Mouse (Mus musculus) stomach, embryonic 16.5 days (tissue): ENCODE measurements around the gene Lpcat3. TPM values are rescaled to one million over a fixed set of nuclear protein-coding genes. Genes with fewer than 3 reads are reported as not detected.

Experiments used
- ATAC-seq: fragments of 200-750 bp; cut with Nextera tagmentation; 2 replicates; pipeline ENCODE4 v1.8.0; 2017; ENCODE audit warnings: moderate number of reproducible peaks, moderate TSS enrichment; ENCODE audit not compliant: insufficient read depth, low FRiP score
- H3K27ac ChIP-seq: fragments of 300-500 bp; sonication (generic); 2 replicates; pipeline ENCODE4 v1.5.1; 2014; ENCODE audit warnings: low read length
- H3K27me3 ChIP-seq: fragments of 300-500 bp; sonication (generic); 2 replicates; pipeline ENCODE4 v1.6.1; 2014; ENCODE audit warnings: low read length, control low read depth, mixed read lengths; ENCODE audit not compliant: control insufficient read depth, insufficient read depth
- H3K36me3 ChIP-seq: fragments of 300-500 bp; sonication (generic); 2 replicates; pipeline ENCODE4 v1.6.1; 2014; ENCODE audit warnings: low read length; ENCODE audit not compliant: control insufficient read depth, insufficient read depth
- H3K4me1 ChIP-seq: fragments of 300-500 bp; sonication (generic); 2 replicates; pipeline ENCODE4 v1.6.1; 2014; ENCODE audit warnings: low read length, control low read depth, mixed read lengths; ENCODE audit not compliant: control insufficient read depth, insufficient read depth
- H3K4me2 ChIP-seq: fragments of 300-500 bp; sonication (generic); 2 replicates; pipeline ENCODE4 v1.6.1; 2014; ENCODE audit warnings: low read depth, low read length, mixed read lengths
- H3K4me3 ChIP-seq: fragments of 300-500 bp; sonication (generic); replicated peaks from 2 replicates; pipeline ENCODE4 v1.5.1; 2014; ENCODE audit warnings: mild to moderate bottlenecking, low read length
- H3K9ac ChIP-seq: fragments of 300-500 bp; sonication (generic); 2 replicates; pipeline ENCODE4 v1.6.1; 2014; ENCODE audit warnings: low read length
- H3K9me3 ChIP-seq: fragments of 300-500 bp; sonication (generic); replicated peaks from 2 replicates; pipeline ENCODE4 v1.6.1; 2016; ENCODE audit warnings: low read length, control low read depth; ENCODE audit not compliant: control insufficient read depth
- WGBS: fragments of 180-500 bp; shearing (Covaris S2); extraction: QIAGEN DNeasy Blood & Tissue Kit; methylation state at CpG from one replicate; pipeline ENCODE4 v1.1.7; 2014; 5-methylcytosine and 5-hydroxymethylcytosine counted together
- polyA plus RNA-seq: library from polyadenylated mRNA; unstranded; fragments of >200 nt; fragmentation: Nextera tagmentation; extraction: Ambion mirVana; gene quantifications from 2 replicates; pipeline ENCODE4 v1.2.1, GENCODE M21; 2015

Gene Lpcat3
- polyA plus RNA-seq, 1 experiment from 2014 or later: 84.1 TPM

DNA sequence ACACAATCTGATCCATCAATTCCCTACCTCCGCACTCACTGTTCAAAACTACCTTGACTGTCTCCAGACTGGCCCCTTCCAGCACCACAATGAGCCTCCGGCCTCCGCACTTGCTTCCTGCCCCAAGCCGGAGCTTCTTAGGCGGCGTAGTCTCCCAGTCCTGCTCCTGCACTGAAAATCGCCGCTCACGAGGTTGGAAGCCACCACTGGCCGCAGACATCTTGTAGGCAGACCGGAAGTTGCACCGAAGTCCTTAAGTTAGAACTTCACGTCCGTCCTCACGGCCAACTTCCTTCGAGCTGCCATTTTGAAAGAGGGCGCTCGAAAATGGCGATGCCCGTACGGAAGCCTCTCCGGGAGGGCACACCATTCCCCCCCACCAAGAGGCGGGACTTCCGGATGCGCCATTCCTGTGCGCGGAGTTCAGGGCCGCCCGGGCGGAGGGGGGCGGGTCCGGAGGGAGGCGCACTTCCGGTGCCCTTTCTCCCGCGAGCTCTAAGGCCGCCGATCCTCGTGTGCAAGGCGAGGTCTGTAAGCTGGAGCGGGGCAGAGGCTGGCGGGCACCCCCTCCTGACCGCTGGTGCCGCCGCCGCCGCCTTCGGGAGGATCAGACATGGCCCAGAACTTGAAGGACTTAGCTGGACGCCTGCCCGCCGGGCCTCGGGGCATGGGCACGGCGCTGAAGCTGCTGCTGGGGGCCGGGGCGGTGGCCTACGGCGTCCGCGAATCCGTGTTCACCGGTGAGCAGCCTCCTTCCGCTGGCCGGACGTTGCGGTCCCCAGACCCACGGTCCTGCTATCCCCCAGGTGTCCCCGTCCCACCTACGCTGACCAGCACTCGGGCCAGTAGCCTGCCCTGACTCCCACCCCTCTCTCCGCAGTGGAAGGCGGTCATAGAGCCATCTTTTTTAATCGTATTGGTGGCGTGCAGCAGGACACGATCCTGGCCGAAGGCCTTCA is 49.3 kb downstream of the Lpcat3 start, which contains the start of the genes Emg1 and Phb2:
Emg1 (minus strand) TSS at position 355 of the 959 bp plus-strand sequence.
Phb2 (plus strand) TSS at position 513 of the 959 bp plus-strand sequence.
- under 1% methylated on average over 76 of the region's 76 CpGs for WGBS
- no peaks in the 10 kb centered on the region for H3K27me3 ChIP-seq
- peak within 1 kb of the TSS; percentile 93 for H3K4me3 ChIP-seq
- ATAC-seq: peak; percentile 98
- peak within 1 kb of the TSS; percentile 89 for H3K9ac ChIP-seq
- H3K4me2 ChIP-seq: peak within 1 kb of the TSS; percentile 93
- H3K4me1 ChIP-seq: peaks cover 26% of the 10 kb centered on the region
- no peaks in the 10 kb centered on the region for H3K9me3 ChIP-seq
- peak within 1 kb of the TSS; percentile 89 for H3K27ac ChIP-seq
- peaks cover 22% of the 10 kb centered on the region for H3K36me3 ChIP-seq

DNA sequence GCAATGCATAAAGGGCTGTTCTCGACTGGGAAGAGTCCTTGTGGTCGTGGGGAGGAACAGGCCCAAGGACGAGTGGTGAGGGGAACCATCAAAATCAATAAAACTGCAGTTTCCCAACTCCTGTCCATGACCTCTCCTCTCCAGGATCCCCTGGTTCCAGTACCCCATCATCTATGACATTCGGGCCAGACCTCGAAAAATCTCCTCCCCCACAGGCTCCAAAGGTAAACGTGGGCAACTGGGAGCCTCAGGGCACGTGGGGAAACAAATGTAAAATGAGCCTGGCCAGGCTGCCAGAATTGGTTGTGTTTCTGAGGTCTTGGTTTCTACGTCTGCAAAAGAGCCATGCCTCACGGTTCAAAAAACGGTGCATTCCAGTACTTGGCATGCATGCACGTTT is 50.1 kb downstream of the Lpcat3 start:
- H3K9me3 ChIP-seq: no peaks in the 10 kb centered on the region
- WGBS: 11% methylated on average over 11 of the region's 11 CpGs
- H3K4me2 ChIP-seq: peak overlapping the region; percentile 93
- ATAC-seq: no peak
- H3K27me3 ChIP-seq: no peaks in the 10 kb centered on the region
- peak overlapping the region; percentile 93 for H3K4me3 ChIP-seq
- H3K36me3 ChIP-seq: peaks cover 22% of the 10 kb centered on the region
- H3K4me1 ChIP-seq: peaks cover 26% of the 10 kb centered on the region
- H3K27ac ChIP-seq: peak overlapping the region; percentile 88
- H3K9ac ChIP-seq: peak overlapping the region; percentile 89

DNA sequence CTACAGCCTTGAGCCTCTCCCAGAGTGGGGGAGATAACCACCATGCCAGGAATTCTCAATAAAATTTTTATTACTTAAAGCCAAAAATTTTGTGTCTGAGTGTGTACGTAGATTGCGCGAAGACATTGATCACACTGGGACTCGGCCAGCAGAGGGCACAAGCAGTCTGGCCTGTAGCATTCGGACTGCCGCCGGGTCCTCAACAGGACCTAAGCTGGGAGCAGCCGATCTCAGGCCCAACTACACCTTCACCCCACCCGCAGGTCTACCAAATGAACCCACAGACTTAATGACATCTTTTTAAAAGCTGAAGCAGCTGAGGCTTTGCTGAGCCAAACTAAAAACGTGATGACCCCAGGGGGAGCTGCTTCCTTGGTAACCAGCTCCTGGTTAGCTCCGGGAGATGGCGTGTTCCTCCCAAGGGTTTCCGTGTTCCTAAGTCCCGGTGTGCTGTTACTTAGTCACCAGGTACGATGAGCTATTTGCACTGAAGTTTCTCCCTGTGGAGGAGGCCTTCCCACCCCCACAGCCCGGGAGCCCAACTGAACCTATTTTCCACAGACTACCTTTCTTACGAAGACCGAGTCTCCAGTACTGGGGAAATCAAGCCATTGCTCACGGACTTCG is 54.1 kb downstream of the Lpcat3 start:
- Histone ChIP-seq H3K9ac (peak overlapping the region; percentile 86), H3K4me1 (peaks cover 18% of the 10 kb centered on the region), H3K9me3 (no peaks in the 10 kb centered on the region), H3K36me3 (peaks cover 18% of the 10 kb centered on the region), H3K4me3 (peak overlapping the region; percentile 48), H3K27me3 (no peaks in the 10 kb centered on the region), H3K27ac (peak overlapping the region; percentile 96), H3K4me2 (peak overlapping the region; percentile 58)
- 52% methylated on average over 20 of the region's 20 CpGs for WGBS
- no peak for ATAC-seq

DNA sequence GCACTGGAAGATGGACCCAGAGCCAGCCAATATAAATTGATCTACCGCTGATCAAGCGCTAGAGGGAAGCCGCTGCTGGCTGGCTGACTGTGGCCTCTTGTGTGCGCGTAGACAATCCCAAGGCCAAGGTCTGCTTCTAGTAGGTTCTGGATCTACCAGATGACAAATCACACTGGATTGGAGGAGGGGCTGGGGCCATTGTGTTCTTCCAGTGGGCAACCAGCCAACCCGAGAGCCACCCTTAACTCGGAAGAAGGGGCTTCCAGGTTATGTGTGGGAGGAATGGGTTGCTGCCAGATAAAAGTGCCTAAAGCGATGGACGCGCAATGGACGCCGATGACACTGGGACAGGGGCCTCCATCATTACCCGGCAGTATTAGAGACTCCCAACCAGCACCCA is 55.1 kb downstream of the Lpcat3 start:
- H3K4me2 ChIP-seq: peak overlapping the region; percentile 58
- 50% methylated on average over 13 of the region's 13 CpGs for WGBS
- no peak for ATAC-seq

DNA sequence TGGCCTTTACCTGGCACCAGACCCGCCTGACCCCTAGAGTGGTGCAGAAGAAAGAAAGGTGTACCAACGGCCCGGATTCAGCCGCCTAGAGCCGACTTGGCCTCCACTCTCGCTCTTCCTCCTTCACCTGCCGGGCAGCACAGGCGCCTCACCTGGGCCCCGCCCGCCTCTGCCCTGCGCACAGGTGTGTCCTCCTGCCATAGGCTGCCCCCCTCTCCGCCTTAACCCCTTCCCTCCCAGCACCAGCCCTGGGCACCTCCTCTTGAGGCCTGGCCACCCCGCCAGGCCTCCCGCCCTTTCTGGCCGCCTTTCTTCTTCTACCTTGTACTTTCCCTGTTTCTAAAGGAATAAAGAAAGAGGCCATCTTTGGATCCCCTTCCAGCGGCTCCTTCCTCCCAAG is 55.9 kb downstream of the Lpcat3 start:
- ATAC-seq: peak; percentile 84
- 49% methylated on average over 16 of the region's 16 CpGs for WGBS

More for the DNA sequence above, 55.1 kb downstream of the Lpcat3 start:
- peaks cover 18% of the 10 kb centered on the region for H3K36me3 ChIP-seq
- H3K9ac ChIP-seq: peak overlapping the region; percentile 86
- peak overlapping the region; percentile 48 for H3K4me3 ChIP-seq
- no peaks in the 10 kb centered on the region for H3K9me3 ChIP-seq
- H3K27ac ChIP-seq: peak overlapping the region; percentile 96
- peaks cover 18% of the 10 kb centered on the region for H3K4me1 ChIP-seq
- no peaks in the 10 kb centered on the region for H3K27me3 ChIP-seq

DNA sequence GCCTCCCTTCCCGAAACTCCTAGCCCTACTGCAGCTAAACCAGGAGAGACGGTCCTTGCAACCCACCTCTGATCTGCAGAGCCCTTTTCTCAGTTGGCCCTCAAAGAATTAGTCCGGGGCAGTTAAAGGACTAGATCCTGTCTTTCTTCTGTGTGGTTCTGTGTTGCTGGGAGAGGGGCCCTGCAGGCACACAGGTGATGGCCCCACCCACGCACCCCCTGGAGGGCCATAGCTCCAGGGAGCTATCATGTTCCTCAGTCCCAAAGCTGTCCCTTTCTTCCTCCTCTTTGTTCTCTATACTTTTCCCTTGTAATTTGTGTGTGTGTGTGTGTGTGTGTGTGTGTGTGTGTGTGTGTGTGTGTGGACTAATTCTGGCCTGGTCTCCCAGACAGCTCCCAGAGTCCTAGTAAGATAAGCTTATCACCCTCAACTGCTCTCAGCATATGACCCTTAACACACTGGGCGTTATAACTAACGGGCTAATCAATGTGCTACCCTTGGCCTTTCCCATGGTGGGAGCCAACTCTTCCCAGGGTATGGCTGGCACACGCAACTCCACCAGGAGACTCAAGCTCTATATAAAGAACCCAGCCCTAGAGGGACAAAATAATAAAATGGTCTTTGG is 56.6 kb downstream of the Lpcat3 start:
- Histone ChIP-seq H3K4me3 (peak overlapping the region; percentile 48), H3K27me3 (no peaks in the 10 kb centered on the region), H3K27ac (peak overlapping the region; percentile 96), H3K9ac (peak overlapping the region; percentile 86), H3K4me1 (peaks cover 6% of the 10 kb centered on the region), H3K36me3 (peaks cover 17% of the 10 kb centered on the region), H3K4me2 (peak overlapping the region; percentile 62), H3K9me3 (no peaks in the 10 kb centered on the region)
- peak; percentile 45; the same call in 1 of the 2 replicates for ATAC-seq
- 56% methylated on average over 7 of the region's 7 CpGs for WGBS

More for the DNA sequence above, 55.9 kb downstream of the Lpcat3 start:
- H3K9me3 ChIP-seq: no peaks in the 10 kb centered on the region
- H3K36me3 ChIP-seq: peaks cover 18% of the 10 kb centered on the region
- H3K4me2 ChIP-seq: peak overlapping the region; percentile 62
- H3K9ac ChIP-seq: peak overlapping the region; percentile 86
- H3K4me3 ChIP-seq: peak overlapping the region; percentile 48
- peaks cover 12% of the 10 kb centered on the region for H3K4me1 ChIP-seq
- no peaks in the 10 kb centered on the region for H3K27me3 ChIP-seq
- H3K27ac ChIP-seq: peak overlapping the region; percentile 96

DNA sequence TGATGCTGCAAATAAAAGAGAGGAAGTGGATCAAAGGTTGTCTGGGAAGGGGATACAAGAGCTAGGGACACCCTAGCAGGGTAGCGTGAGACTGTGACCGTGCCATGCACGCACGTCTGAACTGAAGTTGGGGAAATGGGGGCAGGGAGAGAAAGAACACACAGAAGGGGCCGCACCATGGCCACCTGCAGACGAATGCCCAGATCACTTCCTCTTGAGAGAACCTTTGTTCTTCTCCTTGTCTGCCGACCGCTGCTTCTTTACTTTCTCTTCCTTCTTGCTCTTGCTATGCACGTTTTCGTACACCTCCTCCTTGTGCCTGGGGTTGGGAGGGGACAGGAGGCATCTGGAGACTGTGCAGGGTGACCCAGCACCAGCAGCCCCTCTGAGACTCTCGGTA is 58.1 kb downstream of the Lpcat3 start:
- peak overlapping the region; percentile 38 for H3K27ac ChIP-seq
- H3K9me3 ChIP-seq: no peaks in the 10 kb centered on the region
- peaks cover 6% of the 10 kb centered on the region for H3K4me1 ChIP-seq
- peaks cover 2% of the 10 kb centered on the region; the same call in 1 of the 2 replicates for H3K36me3 ChIP-seq
- 0 out of 2 replicates have a peak overlapping the region, but pooled peaks have one; percentile 1 for H3K4me3 ChIP-seq
- ATAC-seq: no peak
- peak overlapping the region; percentile 62 for H3K4me2 ChIP-seq
- H3K27me3 ChIP-seq: no peaks in the 10 kb centered on the region
- WGBS: 63% methylated on average over 11 of the region's 11 CpGs
- H3K9ac ChIP-seq: peak overlapping the region; percentile 86

DNA sequence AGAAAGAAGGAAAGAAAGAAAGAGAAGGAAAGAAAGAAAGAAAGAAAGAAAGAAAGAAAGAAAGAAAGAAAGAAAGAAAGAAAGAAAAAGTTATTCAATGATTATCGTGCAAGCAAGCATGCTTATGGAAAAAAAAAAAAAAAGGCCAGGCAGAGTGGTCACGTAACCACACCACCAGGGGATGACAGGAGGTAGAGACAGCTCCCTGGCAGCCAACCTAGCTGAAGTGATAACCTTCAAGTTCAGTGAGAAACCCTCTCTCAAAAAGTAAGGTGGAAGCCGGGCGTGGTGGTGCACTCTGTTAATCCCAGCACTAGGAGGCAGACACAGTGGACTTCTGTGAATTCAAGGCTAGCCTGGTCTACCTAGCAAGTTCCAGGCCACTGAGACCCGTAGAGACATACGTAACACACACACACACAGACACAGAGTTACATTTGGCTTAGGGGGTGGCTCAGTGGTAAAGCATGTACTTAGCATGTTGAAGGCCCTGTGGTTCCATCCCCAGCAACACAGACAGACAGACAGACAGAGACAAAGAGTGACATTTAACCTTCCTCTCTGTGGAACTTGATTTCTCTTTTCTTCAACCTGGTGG is 60.1 kb downstream of the Lpcat3 start:
- ATAC-seq: no peak
- H3K4me1 ChIP-seq: no peaks in the 10 kb centered on the region; the same call in 1 of the 2 replicates
- 80% methylated on average over 6 of the region's 6 CpGs for WGBS
- H3K9me3 ChIP-seq: no peaks in the 10 kb centered on the region
- no peak overlapping the region for H3K9ac ChIP-seq
- no peaks in the 10 kb centered on the region for H3K27me3 ChIP-seq
- H3K4me2 ChIP-seq: no peak overlapping the region
- no peak overlapping the region for H3K27ac ChIP-seq
- H3K4me3 ChIP-seq: no peak overlapping the region
- H3K36me3 ChIP-seq: no peaks in the 10 kb centered on the region
